Mouse (Mus musculus) E14TG2a.4 (cell line): Measurements from ENCODE around the gene Dvl1.

Experiments
- H3K27me3 ChIP-seq: 2 replicates; pipeline ENCODE4 v1.6.1; 2014; ENCODE audit warnings: low read length, control low read depth; ENCODE audit not compliant: insufficient read depth
- H3K36me3 ChIP-seq: 2 replicates; pipeline ENCODE4 v1.6.1; 2014; ENCODE audit warnings: low read length, control low read depth; ENCODE audit not compliant: insufficient read depth
- H3K4me1 ChIP-seq: replicated peaks from 2 replicates; pipeline ENCODE4 v1.6.1; 2014; ENCODE audit warnings: low read depth, low read length, control low read depth
- H3K4me3 ChIP-seq: replicated peaks from 2 replicates; pipeline ENCODE4 v1.5.1; 2014; ENCODE audit warnings: mild to moderate bottlenecking, low read length
- H3K9me3 ChIP-seq: 2 replicates; pipeline ENCODE4 v1.6.1; 2014; ENCODE audit warnings: low read length, control low read depth
- CTCF ChIP-seq: conservative IDR thresholded peaks from 2 replicates; pipeline ENCODE4 v1.5.1; 2014; ENCODE audit warnings: low read length
- NANOG ChIP-seq: IDR thresholded peaks from 2 replicates; pipeline ENCODE4 v1.6.1; 2014; ENCODE audit warnings: borderline replicate concordance, low read length, mixed read lengths
- POU5F1 ChIP-seq: IDR thresholded peaks from 2 replicates; pipeline ENCODE4 v1.6.1; 2014; ENCODE audit warnings: low read length, borderline replicate concordance

Gene Dvl1

DNA sequence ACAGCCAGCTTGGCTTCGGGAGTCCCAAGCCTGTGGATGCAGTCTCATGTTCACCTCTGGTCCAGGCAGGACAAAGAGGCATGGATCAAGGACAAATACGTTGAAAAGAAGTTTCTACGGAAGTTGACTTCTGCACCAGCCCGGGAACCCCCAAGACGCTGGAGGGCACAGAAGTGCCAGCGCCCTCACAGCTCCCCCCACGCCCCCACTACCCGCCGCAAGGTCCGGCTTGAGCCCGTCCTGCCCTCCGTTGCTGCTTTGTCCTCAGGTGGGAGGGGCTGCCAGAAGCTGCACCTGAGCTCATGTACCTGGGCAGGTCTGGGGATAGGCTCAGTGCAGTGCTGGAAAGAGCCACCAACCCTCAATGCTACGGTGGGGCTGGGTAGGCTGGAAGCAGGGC is 56.0 kb downstream of the Dvl1 start:
- Histone ChIP-seq H3K36me3 (peaks cover 82% of the 10 kb centered on the region), H3K9me3 (no peaks in the 10 kb centered on the region), H3K4me1 (peaks cover 12% of the 10 kb centered on the region), H3K4me3 (no peak overlapping the region), H3K27me3 (no peaks in the 10 kb centered on the region)
- no peak for TF ChIP-seq NANOG
- TF ChIP-seq CTCF: no peak
- no peak for TF ChIP-seq POU5F1

DNA sequence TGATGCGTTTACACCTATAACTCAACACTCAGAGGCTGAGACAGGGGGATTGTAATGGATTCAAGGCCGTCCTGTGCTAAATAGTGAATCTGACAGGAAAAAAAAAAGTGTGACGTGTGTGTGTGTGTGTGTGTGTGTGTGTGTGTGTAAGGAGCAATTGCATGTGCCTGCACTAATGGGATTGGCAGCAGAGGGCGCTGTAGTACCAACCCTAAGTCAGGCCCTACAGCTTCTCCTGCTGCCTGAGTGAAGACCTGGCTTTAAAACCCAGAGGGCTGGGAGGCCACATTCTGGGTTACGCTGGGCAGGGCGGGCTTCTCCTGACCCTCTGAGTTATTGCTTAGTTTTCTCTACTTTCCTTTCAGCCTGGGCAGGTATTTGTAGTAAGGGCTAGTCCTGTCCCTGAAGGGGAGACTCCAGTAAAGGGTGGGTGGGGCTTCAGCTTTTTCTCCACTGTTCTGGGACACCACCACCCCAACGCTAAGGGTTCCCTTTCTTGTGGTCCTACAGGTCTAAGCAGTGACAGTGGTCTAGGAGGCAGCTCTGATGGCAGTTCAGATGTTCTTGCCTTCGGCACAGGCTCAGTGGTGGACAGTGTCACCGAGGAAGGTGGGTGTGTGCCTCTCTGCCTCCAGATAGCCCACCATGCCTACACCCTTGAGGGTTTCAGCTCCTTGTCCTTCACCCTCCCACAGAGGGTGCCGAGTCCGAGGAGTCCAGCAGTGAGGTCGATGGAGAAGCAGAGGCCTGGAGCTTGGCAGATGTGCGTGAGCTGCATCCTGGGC is 57.3 kb downstream of the Dvl1 start:
- no peaks in the 10 kb centered on the region for H3K27me3 ChIP-seq
- H3K4me3 ChIP-seq: no peak overlapping the region
- peaks cover 12% of the 10 kb centered on the region for H3K4me1 ChIP-seq
- peaks cover 70% of the 10 kb centered on the region for H3K36me3 ChIP-seq
- TF ChIP-seq POU5F1 (no peak), NANOG (no peak), CTCF (no peak; the same call in 1 of the 2 replicates)
- H3K9me3 ChIP-seq: no peaks in the 10 kb centered on the region

DNA sequence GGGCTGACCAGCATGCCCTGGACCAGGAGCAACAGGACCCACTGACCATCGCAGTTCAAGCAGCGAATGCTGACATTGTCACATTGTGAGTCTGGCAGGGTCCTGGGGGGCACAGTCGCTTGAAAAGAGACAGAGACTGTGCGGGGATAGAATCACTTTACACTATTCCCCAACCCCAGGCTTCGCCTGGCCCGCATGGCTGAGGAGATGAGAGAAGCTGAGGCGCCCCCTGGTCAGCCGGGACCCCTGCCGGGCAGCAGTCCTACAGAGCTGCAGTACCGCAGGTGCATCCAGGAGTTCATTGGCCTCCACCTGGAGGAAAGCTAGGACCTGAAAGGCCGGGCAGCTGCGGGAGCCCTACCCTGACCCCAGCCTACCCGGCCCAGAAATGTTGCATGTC is 58.4 kb downstream of the Dvl1 start:
- Histone ChIP-seq H3K4me3 (no peak overlapping the region), H3K27me3 (no peaks in the 10 kb centered on the region), H3K4me1 (peaks cover 12% of the 10 kb centered on the region), H3K9me3 (no peaks in the 10 kb centered on the region), H3K36me3 (peaks cover 59% of the 10 kb centered on the region)
- no peak for TF ChIP-seq POU5F1
- no peak for TF ChIP-seq CTCF
- no peak for TF ChIP-seq NANOG

DNA sequence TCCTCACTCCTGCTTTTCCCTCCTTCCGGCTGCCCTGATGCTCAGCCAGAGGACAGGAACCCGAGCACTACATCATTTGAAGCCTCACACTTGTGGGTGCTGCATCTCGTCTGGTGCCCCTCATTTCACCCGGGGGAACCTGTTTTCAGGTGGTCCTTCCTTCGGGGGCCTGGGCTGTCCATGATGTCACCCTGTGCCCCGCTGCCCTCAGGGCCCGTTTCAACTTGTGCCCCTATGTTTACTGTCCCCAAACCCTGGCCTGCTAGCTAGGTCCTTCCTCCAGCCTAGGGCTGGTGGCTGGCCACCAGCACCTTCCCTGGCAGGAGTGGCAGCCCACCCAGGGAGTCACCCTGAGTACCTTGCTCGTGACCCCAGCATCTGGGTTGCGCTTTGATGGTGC is 58.9 kb downstream of the Dvl1 start:
- Histone ChIP-seq H3K36me3 (peaks cover 56% of the 10 kb centered on the region), H3K4me3 (no peak overlapping the region), H3K27me3 (0 out of 2 replicates have a peak, but pooled peaks cover 3% of the 10 kb centered on the region), H3K4me1 (peaks cover 12% of the 10 kb centered on the region), H3K9me3 (no peaks in the 10 kb centered on the region)
- TF ChIP-seq NANOG (no peak), POU5F1 (no peak), CTCF (no peak)

DNA sequence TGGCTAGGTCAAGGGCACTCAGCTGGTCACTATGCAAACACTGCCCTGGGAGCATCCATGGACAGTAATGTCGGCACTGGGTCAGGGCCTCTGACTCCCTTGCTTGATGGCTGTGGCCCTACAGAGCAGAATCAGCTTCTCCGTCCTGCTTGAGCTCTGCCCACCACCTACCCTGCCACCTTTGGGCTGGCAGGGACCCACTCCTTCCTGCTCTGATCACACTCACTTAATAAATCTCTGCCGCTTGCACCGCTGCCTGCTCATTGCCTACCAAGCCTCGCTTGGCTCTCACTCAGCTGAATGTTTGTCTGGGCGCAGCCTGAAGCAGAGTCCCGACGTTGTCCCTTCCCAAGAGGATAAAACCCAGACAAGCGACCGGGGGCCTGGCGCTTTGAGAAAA is 59.8 kb downstream of the Dvl1 start:
- Histone ChIP-seq H3K4me3 (no peak overlapping the region), H3K4me1 (peaks cover 12% of the 10 kb centered on the region), H3K36me3 (peaks cover 47% of the 10 kb centered on the region), H3K9me3 (no peaks in the 10 kb centered on the region), H3K27me3 (0 out of 2 replicates have a peak, but pooled peaks cover 3% of the 10 kb centered on the region)
- TF ChIP-seq CTCF (no peak), NANOG (no peak), POU5F1 (no peak)

DNA sequence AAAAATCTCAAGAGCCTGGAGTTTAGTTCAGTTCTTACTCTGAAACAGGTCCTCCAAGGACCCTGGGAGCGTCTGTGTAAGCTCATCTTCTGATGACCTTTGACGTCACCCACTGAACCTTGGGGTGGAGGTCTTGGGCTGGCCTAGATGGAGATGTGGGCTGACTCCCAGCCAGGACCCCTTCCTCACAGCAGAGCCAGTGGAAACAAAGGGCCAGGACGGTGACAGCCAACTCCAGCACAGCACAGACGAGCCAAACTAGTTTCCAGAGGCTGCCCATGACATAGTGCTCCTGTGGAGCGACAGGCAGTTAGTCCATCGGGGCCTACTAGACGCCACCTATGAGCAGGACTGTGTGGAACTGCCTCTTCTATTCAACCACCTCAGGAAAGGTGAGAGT is 61.1 kb downstream of the Dvl1 start:
- Histone ChIP-seq H3K9me3 (no peaks in the 10 kb centered on the region), H3K4me1 (peaks cover 10% of the 10 kb centered on the region), H3K27me3 (0 out of 2 replicates have a peak, but pooled peaks cover 3% of the 10 kb centered on the region), H3K4me3 (no peak overlapping the region), H3K36me3 (peaks cover 34% of the 10 kb centered on the region)
- no peak for TF ChIP-seq NANOG
- TF ChIP-seq CTCF: no peak
- no peak for TF ChIP-seq POU5F1

DNA sequence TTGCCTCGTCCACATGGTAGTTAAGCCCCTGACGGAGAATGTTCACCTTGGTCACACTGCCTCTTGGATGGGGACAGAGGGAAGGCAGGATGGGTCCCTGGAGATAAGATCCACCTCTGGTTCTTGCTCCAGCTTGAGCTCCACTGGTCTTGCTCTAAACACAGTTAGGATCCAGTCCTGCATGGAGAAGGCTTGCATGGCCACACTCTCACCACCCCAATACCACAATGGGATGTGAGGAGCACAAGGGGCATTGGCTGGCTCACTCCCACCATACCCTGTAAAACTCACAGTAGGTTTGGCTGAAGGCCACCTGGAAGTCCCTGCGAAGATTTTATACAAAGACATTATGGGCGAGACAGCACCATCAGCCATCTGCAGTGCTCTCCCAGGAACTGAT is 61.5 kb downstream of the Dvl1 start:
- peaks cover 5% of the 10 kb centered on the region for H3K4me1 ChIP-seq

More for the DNA sequence above, 61.5 kb downstream of the Dvl1 start:
- Histone ChIP-seq H3K4me3 (no peak overlapping the region), H3K36me3 (peaks cover 29% of the 10 kb centered on the region), H3K9me3 (no peaks in the 10 kb centered on the region), H3K27me3 (0 out of 2 replicates have a peak, but pooled peaks cover 3% of the 10 kb centered on the region)
- TF ChIP-seq CTCF (no peak), POU5F1 (no peak), NANOG (no peak)
